Mouse (Mus musculus) MEL-GATA-1-ER (cell line): Measurements from ENCODE around the gene Gm3776.
"Not testable (repeated sequence)": the region's sequence is repeated elsewhere in the genome, so short reads cannot be mapped to it uniquely, and the experiment has no call there.

Experiments
- DNase-seq: peaks from one replicate; pipeline ENCODE4 v3.0.0-alpha.2; 2012; ENCODE audit warnings: low read depth; ENCODE audit errors: extremely low read depth

Gm3776 gene

DNA sequence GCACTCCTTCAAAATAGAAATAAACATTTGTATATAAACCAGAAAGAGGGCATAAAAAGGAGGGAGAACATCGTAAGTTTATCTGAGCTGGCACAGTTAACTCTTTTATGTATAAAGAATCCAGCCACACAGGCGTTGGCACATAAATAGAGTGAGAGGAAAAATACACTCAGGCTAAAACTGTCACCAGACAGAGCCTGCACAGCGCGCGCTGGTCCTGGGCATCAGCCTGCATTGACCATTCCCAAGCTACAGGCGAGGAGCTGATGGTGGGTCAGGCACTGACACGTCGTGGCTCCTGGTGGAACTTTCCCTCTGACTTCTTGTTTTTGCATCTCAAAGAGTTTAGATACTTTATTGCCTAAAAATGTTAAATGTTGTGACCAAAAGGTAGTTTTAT, 35.5 kb downstream of the Gm3776 start:
- not testable (repeated sequence) for DNase-seq

DNA sequence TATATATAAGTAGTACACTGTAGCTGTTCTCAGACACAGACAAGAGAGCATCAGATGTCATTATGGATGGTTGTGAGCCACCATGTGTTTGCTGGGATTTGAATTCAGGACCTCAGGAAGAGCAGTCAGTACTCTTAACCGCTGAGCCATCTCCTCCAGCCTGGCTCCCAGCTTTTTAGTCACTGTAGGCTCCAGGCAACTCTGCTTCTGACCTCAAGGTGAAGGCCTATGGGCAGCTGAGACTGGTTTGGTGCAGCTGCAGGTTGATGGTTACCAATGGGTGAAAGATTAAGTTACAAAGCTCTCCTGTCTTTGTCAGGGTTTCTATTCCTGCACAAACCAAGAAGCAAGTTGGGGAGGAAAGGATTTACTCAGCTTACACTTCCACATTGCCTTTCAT, 36.8 kb downstream of the Gm3776 start:
- not testable (repeated sequence) for DNase-seq

GRCm38 (mm10) chr9:78294781-78295180, 37.9 kb downstream of the Gm3776 start:
- not testable (repeated sequence) for DNase-seq

DNA sequence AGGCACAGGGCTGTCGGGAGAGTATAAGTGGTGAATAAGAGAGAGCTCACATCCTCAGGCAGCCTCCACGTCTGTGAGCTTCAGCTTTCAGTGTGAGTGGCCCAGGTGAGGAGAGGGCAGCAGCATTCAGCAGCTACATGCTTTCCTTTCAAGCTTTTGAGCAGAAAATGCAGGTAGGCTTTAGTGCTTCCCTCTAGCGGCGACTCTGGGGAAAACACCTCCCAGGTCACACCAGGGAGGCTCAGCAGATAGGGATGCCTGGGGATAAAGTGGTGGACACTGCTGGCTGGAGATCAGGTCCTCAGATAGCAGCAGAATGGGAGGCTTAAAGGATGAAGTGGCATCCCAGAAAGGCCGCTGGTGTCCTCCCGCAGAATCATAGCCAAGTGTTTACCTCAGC, 39.2 kb downstream of the Gm3776 start:
- peak; percentile 14 for DNase-seq

DNA sequence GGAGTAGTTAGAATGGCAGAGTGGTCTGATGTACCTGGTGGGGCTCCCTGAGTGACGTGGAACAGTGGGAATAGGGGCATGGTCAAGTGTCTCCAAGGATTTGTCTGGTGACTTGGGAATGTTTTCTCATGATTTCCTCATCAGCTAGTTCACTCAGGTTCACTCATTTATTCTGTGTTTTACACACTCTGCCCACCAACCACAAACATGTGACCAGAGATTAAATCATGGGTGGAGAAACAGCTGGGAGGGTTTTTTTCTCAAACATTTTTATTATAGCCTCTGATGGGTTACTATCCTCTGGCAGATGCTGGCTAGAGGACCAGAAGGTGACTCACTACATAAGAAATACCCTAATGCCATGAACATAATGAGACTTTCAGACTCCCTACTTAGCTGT, 41.3 kb downstream of the Gm3776 start:
- no peak for DNase-seq

DNA sequence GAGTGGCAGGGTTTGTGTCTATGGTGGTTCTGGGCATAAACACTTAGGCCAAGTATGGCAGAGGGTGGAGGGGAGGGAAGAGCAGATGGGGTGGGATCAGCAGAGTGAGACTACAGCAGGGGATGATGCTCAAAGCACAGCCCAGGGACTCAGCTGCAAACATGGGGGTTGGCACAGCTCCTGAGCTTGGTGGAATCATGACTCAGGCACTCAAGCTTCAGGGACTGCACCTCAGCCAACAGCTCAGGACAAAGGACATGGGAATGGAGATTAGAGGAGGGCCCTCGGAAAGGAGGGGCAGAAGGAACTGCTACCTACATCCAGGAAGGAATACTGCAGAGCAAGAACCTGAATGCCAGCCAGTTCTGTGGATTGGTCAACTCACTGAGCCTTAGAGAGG, 42.2 kb downstream of the Gm3776 start:
- not testable (repeated sequence) for DNase-seq

DNA sequence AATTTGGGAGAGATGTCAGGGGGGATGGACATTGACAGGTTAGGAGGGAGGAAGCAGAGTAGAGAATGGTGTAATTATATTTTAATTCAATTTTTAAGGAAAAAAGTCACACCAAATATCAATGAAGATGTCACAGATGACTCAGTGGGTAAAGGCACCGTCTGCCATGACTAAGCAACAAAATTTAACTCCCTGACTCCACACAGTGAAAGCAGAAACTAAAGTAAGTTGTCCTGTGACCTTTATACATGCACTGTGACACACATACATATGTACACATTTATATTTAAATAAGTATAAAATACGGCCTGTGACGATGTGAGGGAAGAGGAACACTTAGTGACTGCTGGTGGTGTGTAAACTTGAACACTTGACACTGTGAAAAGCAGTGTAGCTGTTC, 51.2 kb downstream of the Gm3776 start:
- DNase-seq, result not testable (repeated sequence)

DNA sequence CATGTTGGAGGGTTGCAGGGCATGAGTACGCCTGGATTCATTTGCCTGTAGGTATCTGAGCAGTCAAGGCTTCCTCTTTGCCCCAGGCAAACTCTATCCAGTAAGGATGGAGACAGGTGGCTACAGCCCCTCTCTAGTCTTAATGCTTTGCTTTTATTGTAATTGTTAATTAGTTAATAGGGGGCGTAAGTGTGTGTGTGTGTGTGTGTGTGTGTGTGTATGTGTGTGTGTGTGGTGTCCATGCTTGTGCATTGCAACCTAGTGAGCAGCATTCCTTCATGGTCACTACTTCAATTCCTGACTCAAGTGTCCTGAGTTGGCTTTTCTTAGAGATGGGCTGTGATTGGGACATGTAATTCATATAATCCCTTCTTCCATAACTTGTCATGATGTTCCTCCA, 57.8 kb downstream of the Gm3776 start, which contains the start of gene Omt2a:
Omt2a (minus strand) TSS at position 101 of the 400 bp plus-strand sequence.
- DNase-seq, result no peak
